Mouse (Mus musculus) thymus, postnatal 10 days (tissue): ENCODE measurements around the gene Mindy2.
A peak's percentile ranks its signal among the peaks of the same experiment; 100 is the strongest.

Experiments used
- DNase-seq, 2 experiments: peaks; one replicate each; pipeline ENCODE4 v3.0.0; 2021; ENCODE audit warnings: low spot score in 2 of 2

The Mindy2 gene

GRCm38 (mm10) chr9:70668048-70668447 lies 11.1 kb upstream of the Mindy2 start:
- no peak for DNase-seq

DNA sequence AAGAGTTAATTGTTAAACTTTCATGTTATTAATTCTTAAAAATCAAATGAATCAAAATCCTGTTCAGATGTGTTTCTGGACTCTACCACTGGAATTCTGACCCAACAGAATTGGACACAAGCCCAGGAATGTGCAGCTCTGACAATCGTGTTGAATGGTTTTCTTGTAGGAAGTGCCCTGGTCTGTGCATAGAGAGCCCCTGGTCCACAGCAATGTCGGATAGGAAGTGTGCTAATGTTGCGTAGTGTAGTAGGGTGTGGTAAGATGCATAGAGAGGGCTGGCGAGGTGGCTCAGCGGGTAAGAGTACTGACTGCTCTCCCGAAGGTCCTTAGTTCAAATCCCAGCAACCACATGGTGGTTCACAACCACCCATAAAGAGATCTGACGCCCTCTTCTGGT lies 9.8 kb upstream of the Mindy2 start:
- no peak for DNase-seq

GRCm38 (mm10) chr9:70665372-70666145 lies 8.6 kb upstream of the Mindy2 start:
- DNase-seq: no peak

GRCm38 (mm10) chr9:70664847-70665246 lies 7.9 kb upstream of the Mindy2 start:
- DNase-seq: no peak

DNA sequence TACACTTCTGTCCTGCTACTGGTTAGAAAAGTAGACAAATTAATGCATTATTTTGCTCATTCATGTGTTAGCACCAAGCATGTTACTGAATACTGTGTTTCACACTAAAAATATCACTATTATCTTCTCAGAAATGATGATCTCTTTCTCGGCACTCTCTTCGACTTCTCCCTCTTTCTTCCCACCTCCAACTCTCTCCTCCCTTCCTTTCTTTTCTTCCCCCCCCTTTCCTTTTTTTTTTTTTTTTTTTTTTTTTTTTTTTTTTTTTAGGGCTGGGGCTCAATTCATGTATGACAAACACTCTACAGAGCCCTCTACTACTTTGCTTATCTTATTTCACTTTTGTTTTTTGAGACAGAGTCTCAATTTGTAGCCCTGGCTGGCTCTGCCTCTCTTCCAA lies 1.3 kb upstream of the Mindy2 start:
- DNase-seq: no peak

- DNase-seq: peak; percentile 64 to 68
These were observed 605 bp downstream of the Mindy2 start, which contains the start of gene Gm10642 for GRCm38 (mm10) chr9:70656130-70657007. Gene Gm10642, plus strand, starts transcription at chr9:70656251.

GRCm38 (mm10) chr9:70655764-70656129 lies 1.2 kb downstream of the Mindy2 start:
- DNase-seq: no peak

GRCm38 (mm10) chr9:70654496-70654895 lies 2.5 kb downstream of the Mindy2 start:
- DNase-seq: no peak

DNA sequence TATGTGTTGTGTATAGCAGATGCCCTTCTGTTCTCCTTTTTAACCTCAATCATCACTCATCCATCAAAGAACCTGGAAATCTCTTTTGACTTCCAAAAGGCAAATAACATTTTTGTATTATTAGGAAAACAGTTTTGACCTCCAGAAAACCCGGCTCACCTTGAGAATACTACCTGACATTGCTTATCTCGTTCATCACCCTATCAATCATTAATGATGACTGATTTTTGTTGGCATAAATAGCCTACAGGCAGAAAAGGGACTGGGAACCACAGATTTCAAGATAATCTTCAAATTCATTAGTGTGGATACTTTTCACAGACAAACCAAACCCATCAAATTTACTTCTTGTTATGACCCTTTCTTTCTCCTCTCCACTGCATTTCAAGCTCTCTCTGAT lies 3.1 kb downstream of the Mindy2 start:
- DNase-seq: no peak

GRCm38 (mm10) chr9:70652221-70652620 lies 4.8 kb downstream of the Mindy2 start:
- no peak for DNase-seq

GRCm38 (mm10) chr9:70650994-70651393 lies 6.0 kb downstream of the Mindy2 start:
- no peak for DNase-seq

DNA sequence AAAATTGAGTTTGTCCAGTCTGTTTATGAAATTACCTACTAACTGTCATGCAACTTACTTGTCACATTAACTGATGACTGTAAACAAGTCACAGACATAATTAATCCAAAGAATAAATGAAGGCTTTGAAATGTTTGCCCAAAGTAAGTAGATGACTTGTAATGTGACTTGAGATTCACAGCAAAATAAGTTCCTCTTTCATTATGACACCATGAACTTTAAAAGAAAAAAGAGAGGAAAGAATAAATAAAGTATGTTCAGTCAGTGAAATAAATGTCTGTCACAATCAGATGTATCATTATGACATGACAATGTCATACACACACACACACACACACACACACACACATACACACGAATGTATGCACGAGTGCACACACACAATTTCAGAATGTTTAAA lies 6.7 kb downstream of the Mindy2 start:
- DNase-seq: no peak

GRCm38 (mm10) chr9:70636748-70637147 lies 20.2 kb downstream of the Mindy2 start:
- no peak for DNase-seq

DNA sequence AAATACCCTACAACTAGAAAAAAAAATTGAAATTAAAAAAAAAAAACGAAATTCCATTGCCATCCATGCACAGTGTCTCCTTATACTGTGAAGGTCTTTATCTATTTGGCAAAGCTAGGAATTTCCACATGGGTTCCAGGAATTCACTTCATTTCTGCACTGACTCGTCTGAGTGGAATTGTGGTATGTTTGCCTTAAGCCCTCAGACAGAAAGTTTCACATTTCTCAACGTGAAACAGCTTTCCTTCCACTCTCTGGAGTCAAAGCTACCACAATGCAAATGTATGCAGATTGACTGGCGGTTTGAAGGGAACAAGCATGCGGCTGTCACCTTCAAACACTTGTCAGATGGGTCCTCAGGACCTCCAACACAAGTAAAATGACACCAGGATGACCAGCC lies 25.3 kb downstream of the Mindy2 start:
- DNase-seq: no peak

DNA sequence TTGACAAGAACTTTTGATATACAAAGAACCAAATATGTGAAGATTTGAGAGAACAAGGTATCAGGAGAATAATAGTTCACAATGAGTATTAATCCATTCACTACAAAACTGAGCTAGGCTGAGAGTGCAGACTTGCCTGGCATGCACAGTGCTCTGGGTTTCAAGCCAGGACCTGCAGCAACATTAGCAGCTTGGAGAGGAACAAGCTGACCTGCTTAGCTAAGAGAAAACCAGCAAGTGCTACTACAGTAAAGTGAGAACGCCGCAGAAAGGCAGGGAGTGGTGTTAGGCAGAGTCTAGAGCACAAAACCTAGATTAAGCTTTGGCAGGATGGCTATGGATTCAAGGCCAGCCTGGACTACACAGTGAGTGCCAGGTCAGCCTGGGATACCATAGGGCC lies 27.3 kb downstream of the Mindy2 start:
- no peak for DNase-seq

GRCm38 (mm10) chr9:70611026-70611673 lies 45.8 kb downstream of the Mindy2 start:
- DNase-seq: no peak

GRCm38 (mm10) chr9:70602186-70602845 lies 54.7 kb downstream of the Mindy2 start:
- DNase-seq: no peak

- DNase-seq: no peak
These were observed 58.7 kb downstream of the Mindy2 start for GRCm38 (mm10) chr9:70598271-70598670.

DNA sequence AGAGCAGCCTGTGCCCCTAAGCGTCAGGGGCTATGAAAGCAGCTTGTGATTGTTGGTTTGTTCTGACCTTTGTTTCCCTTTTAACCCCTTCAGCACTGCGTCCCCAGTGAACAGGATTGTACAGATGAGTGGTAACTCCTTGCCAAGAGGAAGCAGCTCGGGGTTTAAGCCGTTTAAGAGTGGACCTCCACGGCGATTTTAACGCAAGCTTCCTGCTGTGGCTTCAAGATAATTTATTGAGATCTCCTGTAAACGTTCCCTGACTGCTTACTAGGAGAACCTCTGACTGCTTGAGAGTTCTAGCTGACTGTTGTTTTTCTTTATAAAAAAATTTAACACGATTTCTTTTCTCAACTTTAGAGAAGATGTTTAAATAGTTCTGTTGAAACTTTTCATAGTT lies 65.5 kb downstream of the Mindy2 start:
- DNase-seq: no peak

DNA sequence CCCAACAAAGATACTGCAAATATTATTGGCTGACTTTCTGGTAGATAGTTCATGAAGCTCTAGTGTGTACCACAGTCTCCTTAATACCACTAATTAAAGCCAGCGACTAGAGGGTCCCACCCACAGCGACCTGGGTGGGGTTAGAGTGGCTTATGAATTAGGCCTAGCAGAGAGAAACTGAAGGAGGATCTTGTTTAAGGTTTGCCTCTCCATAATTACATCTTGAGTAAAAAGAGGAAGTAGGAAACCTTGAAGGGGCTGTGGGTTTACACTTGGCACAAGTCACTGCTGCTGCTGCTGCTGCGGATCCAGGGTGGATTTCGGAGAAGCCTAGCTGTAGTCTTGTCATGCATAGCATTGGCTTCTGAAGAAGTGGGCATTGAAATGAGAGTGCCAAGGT lies 66.2 kb downstream of the Mindy2 start:
- no peak for DNase-seq

DNA sequence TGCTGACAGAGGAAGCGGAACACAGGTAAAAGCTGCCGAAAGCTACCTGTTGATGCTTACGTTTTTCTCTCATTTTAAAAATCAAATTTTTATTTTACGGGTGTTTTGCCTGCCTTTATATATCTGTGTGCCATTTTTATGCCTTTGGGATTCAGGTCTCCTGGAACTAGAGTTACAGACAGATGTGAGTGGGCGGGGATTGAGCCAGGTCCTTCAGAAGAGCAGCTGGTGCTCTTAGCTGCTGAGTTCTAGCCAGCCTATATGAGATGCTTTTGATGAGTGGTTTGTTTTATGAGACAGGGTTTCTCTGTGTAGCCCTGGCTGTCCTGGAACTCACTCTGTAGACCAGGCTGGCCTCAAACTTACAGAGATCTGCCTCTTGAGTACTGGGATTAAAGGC lies 69.8 kb downstream of the Mindy2 start:
- DNase-seq: no peak

DNA sequence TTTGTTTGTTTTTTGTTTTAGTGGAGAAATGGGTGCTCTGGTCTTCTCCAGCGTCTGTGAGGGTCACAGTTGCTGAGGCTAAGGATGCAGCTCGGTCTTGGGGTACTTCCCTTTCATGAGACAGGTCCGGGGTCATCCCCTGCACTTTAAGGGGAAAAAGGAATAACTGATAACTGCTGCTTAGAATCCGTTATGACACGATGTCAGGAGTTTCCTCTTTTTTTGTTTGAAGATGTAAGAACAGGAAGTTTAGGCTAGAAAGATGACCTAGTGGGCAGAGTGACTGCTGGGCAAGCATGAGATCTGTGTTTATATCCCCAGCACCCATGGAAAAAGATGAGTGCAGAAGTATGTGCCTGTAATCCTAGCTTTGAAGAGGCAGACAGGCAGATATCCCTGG lies 71.8 kb downstream of the Mindy2 start:
- DNase-seq: no peak
